Mouse (Mus musculus) cerebellum, adult 2 months (tissue): Measurements from ENCODE around the gene Ociad2.

Source experiments
- CTCF ChIP-seq: fragments of 200-500 bp; IDR thresholded peaks from 2 replicates; pipeline ENCODE4 v1.5.1; 2011; ENCODE audit warnings: low read depth, mild to moderate bottlenecking, control low read depth, low read length, moderate library complexity, borderline replicate concordance; ENCODE audit not compliant: insufficient read depth
- POLR2A ChIP-seq: fragments of 200-500 bp; IDR thresholded peaks from 2 replicates; pipeline ENCODE4 v1.6.1; 2011; ENCODE audit warnings: low read length, control low read depth, borderline replicate concordance; ENCODE audit not compliant: insufficient read depth

- TF ChIP-seq CTCF: no peak
- no peak for TF ChIP-seq POLR2A
These were observed at the start of gene Ociad2 for GRCm38 (mm10) chr5:73340723-73341235.
